8 mouse cellular contexts compared by ENCODE assay signal in genomic region chr3:21626029-21626428, GRCm38 (mm10).
A peak's percentile ranks its signal among the peaks of the same experiment; 100 is the strongest.
DNase-seq lines count a peak whose midpoint lies in the region; ATAC-seq and TF ChIP-seq lines count a peak whose summit lies in the region.

No protein-coding gene starts in this region.

- no peaks in the 10 kb centered on the region for H3K79me2 ChIP-seq in liver, adult 2 months (ENCODE audit: control insufficient read depth, insufficient read depth, low read length)

- intact Hi-C loops in left cerebral cortex, postnatal 4 days (cut with DNase I), result no loop called here

- no peak overlapping the region for H3K4me2 ChIP-seq in heart, embryonic 13.5 days

- no peak for TF ChIP-seq CTCF in cerebellum, adult 2 months (IDR thresholded peaks at IDR 0.05; ENCODE audit: borderline replicate concordance, insufficient read depth, low read depth, low read length)
- no peak for TF ChIP-seq CTCF in liver, adult 2 months (IDR thresholded peaks at IDR 0.05; ENCODE audit: low read depth, low read length)

- peak; percentile 25 to 66 for DNase-seq in cerebellum, adult 2 months
- no peak for DNase-seq in cerebellum, adult 8-10 months
- peak; percentile 79 for DNase-seq in liver, adult 2 months (ENCODE audit: extremely low read depth, low read depth, low spot score)
- no peak for DNase-seq in liver
- peak; percentile 12 for DNase-seq in left cerebral cortex, postnatal 4 days
- DNase-seq in spleen, postnatal 10 days (ENCODE audit: low spot score in 2 of 2), result no peak

- no peak for ATAC-seq in heart, embryonic 13.5 days (ENCODE audit: extremely low read depth, insufficient number of reproducible peaks, low FRiP score, low TSS enrichment)
- no peak for ATAC-seq in inflammation-experienced regulatory T-cells, adult 6 months

- no peak overlapping the region for H3K4me3 ChIP-seq in cerebellum, adult 2 months (replicated peaks; ENCODE audit: insufficient read depth, low read depth, low read length)
- no peak overlapping the region for H3K4me3 ChIP-seq in liver, adult 2 months (ENCODE audit: insufficient read depth, low read depth, low read length)
- H3K4me3 ChIP-seq in heart, embryonic 13.5 days, result no peak overlapping the region

- H3K9ac ChIP-seq in liver, adult 2 months (ENCODE audit: low read depth, low read length), result no peak overlapping the region
- H3K9ac ChIP-seq in heart, embryonic 13.5 days, result no peak overlapping the region

- no peaks in the 10 kb centered on the region for H3K4me1 ChIP-seq in cerebellum, adult 2 months (ENCODE audit: control insufficient read depth, insufficient read depth, low read length)
- H3K4me1 ChIP-seq in liver, adult 2 months (ENCODE audit: control insufficient read depth, insufficient read depth, low read length), result peaks cover 1% of the 10 kb centered on the region; the same call in 1 of the 2 replicates
- peaks cover 8% of the 10 kb centered on the region; the same call in 1 of the 2 replicates for H3K4me1 ChIP-seq in heart, embryonic 13.5 days

- TF ChIP-seq POLR2A in cerebellum, adult 2 months (IDR thresholded peaks at IDR 0.05; ENCODE audit: borderline replicate concordance, insufficient read depth, low read length), result no peak
- TF ChIP-seq POLR2A in liver, adult 2 months (IDR thresholded peaks at IDR 0.05; ENCODE audit: extremely low read depth, insufficient read depth, low read length), result no peak

- H3K36me3 ChIP-seq in liver, adult 2 months (ENCODE audit: control insufficient read depth, insufficient read depth, low read length), result no peaks in the 10 kb centered on the region
- no peaks in the 10 kb centered on the region for H3K36me3 ChIP-seq in heart, embryonic 13.5 days

- no peak overlapping the region for H3K27ac ChIP-seq in cerebellum, adult 2 months (ENCODE audit: insufficient read depth, low read length)
- H3K27ac ChIP-seq in liver, adult 2 months (replicated peaks; ENCODE audit: insufficient read depth, low read depth, low read length), result no peak overlapping the region
- H3K27ac ChIP-seq in heart, embryonic 13.5 days (replicated peaks), result peak overlapping the region; percentile 62

- 6% methylated on average over 3 of the region's 3 CpGs for whole genome bisulfite sequencing in cerebellum, adult 2 months
- 13% methylated on average over 3 of the region's 3 CpGs for WGBS in liver, adult 2 months
- WGBS in heart, embryonic 13.5 days, result 36% methylated on average over 3 of the region's 3 CpGs

- H3K27me3 ChIP-seq in cerebellum, adult 2 months (ENCODE audit: control insufficient read depth, insufficient read depth, low read length), result no peaks in the 10 kb centered on the region
- H3K27me3 ChIP-seq in liver, adult 2 months (ENCODE audit: control insufficient read depth, insufficient read depth, low read length), result no peaks in the 10 kb centered on the region
- H3K27me3 ChIP-seq in heart, embryonic 13.5 days (replicated peaks), result no peaks in the 10 kb centered on the region

- no peaks in the 10 kb centered on the region for H3K9me3 ChIP-seq in heart, embryonic 13.5 days

Comparison
In these comparisons a context has a peak if more than half of its experiments do, and no peak if none do; other contexts are left out.
1. DNase-seq: peak in cerebellum, adult 2 months (2 of 2), liver, adult 2 months (single experiment) and left cerebral cortex, postnatal 4 days (single experiment); none in cerebellum, adult 8-10 months (single experiment), liver (single experiment) and spleen, postnatal 10 days (0 of 2).